Mouse (Mus musculus) activated CD4-positive, CD25-positive, alpha-beta regulatory T cell, adult 4 months (primary cell): ENCODE results near the gene Txlng. TPM values are rescaled to one million over a fixed set of nuclear protein-coding genes. Genes with fewer than 3 reads are reported as not detected.
A peak's percentile ranks its signal among the peaks of the same experiment; 100 is the strongest.
"Not testable (repeated sequence)": the region's sequence is repeated elsewhere in the genome, so short reads cannot be mapped to it uniquely, and the experiment has no call there.

Experiments used
- ATAC-seq: one replicate; pipeline ENCODE4 v1.8.0; 2017
- polyA plus RNA-seq, 2 experiments: library from polyadenylated mRNA; unstranded; fragments of 100-300 nt; shearing (Covaris generic); gene quantifications; one replicate each; pipeline ENCODE4 v1.2.1; 2017

Gene Txlng
- polyA plus RNA-seq = 10 to 100 TPM; 20.9 to 22.1 TPM

DNA sequence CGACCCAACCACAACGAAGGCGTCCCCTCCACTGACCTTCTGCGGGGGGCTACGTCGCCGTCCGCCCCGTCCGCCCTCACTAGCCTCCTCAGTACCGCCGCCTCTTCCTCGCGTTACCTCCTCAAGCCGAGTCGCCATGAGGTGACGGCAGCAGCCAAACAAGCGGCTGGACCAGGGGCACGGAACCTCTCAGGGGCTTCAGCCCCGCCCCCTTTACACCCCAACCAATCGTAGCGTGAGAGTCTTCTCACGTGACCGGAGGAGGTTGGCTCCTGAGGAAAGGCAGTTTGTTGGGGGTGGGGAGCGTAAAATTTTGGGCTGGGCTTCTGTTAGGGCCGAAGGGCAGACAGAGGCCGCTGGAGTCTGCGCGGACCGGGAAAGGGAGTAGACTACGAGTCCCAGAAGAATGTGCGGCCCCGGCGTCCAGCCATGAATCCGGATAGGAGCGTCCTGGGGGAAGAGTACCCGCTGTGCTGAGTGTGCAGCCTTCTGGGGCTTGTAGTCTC lies at the start of gene Txlng:
Gene Txlng, minus strand, starts transcription at position 252 of the 506 bp plus-strand sequence.
- peak; percentile 95 for ATAC-seq

DNA sequence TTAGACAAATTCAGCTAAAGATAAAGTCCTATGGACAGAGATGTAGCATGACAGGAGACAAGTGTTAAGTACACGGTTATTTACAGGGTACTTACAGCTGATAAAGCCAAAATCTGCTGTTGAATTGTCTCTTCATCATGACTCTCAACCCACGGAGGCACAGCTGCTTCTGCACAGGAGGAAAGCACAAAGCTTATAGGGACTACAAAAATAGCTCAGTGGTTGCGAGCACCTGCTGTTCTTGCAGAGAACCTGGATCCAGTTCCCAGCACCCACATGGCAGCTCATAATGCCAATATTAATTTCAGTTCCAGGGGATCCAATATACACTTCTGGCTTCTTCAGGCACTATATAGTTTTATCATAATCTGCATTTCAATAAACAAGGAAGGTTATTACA lies 49.0 kb upstream of the Txlng start:
- no peak for ATAC-seq

DNA sequence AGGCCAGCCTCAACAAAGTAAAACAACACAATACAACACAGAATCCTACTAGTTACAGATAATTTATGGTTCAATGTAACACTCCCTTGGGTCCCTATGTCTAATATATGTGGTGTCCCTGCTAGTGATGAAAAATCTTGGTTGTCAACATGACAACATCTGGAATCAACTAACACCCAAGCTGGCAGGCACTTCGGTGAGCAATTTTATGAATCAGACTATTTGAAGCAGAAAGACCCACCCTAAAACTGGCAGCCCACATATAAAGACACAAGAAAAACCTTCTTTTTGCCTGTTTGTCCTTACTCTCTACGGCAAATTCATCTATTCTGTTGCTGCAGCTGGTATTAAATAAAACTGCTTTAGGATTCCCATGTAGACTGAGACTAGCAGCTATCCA lies 44.5 kb upstream of the Txlng start:
- ATAC-seq = no peak

DNA sequence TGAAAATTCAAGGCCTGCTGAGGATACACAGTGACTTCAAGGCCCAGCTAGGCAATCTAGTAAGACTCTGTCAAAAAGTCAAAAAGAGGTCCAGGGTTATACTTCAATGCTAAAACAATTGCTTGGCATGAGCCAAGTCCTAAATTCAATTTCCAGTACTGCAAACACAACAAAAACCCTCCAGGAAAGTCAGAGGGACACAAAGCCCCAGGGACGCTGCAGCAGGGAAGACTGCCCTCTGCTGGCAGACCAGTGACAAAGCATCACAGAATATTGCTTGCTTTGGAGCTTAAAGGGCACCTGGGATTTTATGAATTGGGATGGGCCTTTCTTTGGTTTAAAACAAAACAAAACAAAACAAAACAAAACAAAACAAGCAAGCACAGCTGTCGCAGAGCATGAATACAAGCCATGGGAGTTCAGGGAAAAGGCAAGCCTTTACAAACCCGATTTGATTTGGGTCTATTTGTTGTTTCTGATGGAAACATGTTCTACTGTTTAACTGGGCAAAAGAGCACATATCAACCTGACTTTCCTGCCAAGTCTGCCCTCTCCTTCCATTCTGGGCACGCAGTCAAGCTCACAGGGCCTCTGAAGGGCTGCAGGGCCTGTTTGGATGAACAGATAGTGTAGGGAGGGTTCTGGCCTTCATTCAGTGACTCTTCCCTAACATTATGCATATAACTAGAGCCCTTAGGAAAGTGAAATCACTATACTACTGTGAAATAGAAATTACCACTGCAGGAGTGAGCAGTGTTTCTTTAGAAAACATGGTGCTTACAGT lies 42.7 kb upstream of the Txlng start:
- ATAC-seq = no peak

DNA sequence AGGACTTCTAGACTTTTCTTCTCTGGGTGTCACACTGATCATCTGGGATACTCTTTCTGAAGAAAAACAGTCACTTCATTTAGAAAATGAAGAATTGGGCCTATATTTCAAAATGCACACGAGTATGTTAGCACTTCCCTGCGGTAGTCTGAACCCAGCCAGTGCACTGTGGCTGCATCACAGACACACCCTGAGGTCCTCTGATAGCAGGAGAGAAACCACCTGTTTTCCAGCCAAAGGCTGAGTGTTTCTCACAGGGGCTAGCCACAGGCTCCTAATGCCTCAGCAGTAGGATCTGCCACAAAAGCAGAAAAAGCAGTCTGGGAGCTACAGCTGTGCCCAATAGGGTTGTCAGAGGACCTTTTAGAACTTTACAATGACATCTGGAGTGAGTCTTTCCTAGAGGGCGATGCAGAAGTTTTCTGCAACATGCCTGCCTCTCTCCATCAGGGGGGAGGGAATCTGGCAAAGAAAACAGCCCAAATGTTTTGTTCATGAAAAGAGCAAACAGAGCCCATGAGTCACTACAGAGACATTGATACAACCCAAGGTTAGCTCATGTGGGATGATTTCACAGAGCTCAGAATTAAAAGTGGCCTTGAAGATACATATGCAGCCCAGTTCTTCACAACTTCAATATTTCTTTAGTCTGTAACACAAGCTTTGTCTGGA lies 39.2 kb upstream of the Txlng start:
- no peak for ATAC-seq

DNA sequence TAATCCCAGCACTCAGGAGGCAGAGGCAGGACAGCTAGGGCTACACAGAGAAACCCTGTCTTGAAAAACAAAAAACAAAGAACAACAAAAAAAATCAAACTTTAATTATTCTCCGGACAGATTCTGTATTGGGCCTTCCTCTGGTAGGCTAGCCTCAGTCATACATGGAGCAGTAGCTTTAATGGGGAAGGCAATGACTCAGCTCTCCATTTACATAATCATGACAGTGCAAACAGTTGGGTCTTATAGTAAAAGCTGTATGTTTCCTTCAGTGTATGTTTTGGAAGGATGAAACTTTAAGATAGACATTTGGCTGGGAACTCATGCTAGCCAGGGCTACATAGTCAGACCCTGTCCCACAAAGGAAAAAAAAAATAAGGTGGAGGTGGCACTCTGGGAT lies 19.4 kb upstream of the Txlng start:
- ATAC-seq = no peak

DNA sequence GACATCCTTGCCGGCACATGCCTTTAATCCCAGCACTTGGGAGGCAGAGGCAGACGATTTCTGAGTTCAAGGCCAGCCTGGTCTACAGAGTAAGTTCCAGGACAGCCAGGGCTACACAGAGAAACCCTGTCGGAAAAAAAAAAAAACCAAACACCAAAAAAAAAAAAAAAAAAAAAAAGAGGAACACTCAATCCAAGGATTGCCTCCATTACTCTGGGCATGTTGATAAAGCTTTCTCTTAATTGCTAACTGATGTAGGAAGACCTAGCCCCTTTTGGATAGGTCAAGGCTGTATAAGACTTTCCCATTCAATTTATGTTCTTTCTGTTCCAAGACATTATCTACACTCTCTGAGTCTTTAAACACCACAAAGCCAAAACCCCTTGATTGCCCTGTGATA lies 16.3 kb upstream of the Txlng start:
- ATAC-seq = no peak

DNA sequence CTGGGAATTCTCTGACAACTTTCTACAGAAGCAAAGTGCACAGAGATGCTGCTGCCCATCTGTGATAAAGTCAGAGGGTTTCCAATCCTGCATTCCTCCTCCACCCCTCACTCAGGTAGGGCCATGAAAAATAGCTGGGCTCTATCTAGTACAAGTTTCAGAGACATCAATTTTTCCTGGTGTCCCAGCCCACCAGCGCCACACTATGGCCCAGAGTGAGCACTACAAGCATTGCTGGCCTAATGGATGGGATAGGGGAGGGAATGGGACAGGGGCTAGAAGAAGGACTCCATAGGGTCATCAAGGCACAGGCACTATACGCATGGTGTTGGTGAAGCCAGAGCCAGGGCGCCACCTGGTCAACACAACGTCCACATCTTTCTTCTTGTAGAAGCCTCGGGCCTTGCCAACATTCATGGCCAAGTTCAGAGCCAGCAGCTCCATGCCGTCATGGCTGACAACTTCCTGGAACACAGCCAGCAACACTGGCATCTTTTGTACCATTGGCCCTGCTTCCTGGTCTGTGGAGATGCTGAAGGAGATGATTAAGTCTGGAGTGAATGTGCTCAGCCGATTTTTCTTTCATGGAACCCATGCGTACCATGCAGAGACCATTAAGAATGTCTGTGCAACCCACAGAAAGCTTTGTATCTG lies 15.3 kb upstream of the Txlng start:
- no peak for ATAC-seq

DNA sequence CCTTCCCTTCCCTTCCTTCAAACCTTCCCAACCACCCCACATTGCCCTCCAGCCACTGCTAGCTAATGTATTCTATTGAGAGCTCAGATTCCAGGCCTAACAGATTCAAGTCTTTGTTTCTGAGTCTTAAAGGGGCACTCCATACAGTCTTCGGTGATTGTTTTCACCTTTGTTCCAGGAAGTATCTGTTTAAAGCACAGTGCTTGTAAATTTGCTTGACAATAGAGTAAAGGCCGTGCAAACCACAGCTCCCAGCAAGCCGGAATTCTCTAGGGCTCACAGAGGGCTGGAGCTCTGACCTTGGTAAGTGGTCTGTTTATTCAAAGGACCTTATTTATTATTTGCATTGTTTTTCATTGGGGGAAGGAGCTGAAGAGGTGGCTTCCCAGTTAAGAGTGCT lies 2.8 kb upstream of the Txlng start:
- no peak for ATAC-seq

DNA sequence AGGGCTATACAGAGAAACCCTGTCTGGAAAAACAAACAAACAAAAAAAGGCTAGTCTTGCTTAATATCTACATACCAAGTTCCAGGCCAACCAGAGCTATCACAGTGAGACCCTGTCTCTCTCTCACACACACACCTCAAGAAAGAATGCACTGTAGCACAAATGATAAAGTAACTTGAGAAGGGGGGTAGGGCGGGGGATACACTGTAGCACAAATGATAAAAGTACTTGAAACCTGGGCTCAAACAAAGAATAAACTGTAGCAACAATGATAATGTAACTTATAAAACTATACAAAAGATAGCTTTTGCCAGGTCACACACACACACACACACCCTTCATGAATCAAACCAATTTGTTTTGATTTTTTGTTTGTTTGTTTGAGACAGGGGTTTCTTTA lies 2.3 kb upstream of the Txlng start:
- no peak for ATAC-seq

DNA sequence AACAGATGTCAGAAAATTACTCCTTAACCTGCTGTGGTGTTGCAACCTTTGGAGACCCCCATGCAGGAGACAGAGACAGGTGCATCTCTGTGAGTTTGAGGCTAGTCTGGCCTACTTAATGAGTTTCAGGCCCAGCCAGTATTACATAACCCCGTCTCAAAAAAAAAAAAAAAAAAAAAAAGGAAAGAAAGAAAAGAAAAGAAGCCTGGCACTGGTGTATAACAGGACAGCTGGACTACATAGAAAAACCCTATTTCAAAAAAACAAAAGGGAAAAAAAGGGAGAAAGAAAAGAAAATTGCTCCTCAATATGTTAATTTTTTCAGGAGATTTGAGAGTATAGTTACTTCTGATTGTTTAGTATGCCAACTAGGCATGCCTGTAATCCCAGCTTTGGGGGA lies 1.8 kb upstream of the Txlng start:
- no peak for ATAC-seq

DNA sequence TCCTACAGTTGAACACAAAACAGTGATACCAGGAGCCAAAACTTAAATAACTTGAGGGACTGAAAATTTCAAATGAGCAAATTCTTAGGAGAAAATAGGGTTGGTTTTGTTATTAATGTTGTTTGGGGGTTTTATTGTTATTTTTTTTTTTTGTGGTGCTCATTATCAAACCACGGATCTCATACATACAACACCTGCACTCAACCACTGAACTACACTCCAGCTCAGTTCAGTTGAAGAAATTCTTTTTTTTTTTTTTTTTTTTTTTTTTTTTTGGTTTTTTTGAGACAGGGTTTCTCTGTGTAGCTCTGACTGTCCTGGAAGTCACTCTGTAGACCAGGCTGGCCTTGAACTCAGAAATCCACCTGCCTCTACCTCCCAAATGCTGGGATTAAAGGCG lies 1.1 kb upstream of the Txlng start:
- ATAC-seq = not testable (repeated sequence)

DNA sequence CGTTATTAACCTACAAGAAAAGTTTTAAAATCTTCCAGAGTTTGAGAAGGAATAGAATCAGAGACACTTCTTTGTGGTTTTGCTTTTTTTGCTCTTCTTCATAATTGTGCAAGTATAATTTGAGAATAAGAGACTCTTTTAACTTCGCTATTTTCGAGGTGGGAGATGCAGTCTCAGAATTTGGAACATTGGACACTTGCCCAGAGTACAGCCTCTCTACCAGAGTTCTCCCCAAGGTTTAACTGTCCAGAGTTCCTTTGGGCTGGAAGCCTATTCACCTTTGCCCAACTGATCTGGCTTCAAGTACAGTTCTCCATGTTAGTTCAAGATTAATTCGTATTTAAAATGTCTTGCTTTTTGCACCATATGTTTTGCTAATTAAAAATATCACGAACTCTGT lies 487 bp upstream of the Txlng start:
- no peak for ATAC-seq

DNA sequence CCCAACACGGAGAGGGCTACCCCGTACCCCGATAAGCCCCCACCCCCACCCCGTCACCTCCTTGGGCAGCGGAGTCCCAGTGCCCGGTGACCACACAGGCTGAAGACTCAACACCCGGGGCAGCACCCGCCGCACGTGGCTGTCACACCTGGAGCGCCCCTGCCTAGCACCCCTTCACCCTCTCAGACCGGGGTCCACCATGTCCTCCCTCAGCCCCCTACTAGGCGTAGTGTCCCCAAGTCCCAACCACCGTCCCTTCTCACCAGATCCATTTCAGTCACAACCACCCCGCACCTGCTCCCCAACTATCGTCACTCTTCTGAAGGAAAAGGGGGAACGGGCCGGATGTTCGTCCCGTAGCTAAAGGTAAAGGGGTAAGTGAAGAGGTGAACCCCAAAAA lies 471 bp downstream of the Txlng start:
- ATAC-seq = peak; percentile 14

DNA sequence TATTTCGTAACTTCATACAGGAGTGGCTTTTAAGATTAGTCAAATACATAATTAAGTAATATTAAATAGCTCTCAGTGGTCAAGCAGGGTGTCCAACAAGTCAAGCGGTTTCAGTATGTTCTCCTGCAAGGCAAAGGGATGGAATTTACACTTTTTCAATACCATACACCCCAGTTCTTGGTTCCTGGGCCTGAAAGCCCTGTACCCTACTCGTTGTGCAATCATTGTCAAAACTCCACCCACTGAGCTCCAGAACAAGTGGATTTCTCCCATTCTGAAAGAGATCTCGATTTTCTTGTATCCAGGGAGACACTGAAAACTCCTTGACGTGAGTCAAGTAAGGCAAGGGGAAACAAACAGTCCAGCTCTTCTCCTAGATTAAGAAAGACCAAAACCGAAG lies 1.2 kb downstream of the Txlng start:
- ATAC-seq = no peak

DNA sequence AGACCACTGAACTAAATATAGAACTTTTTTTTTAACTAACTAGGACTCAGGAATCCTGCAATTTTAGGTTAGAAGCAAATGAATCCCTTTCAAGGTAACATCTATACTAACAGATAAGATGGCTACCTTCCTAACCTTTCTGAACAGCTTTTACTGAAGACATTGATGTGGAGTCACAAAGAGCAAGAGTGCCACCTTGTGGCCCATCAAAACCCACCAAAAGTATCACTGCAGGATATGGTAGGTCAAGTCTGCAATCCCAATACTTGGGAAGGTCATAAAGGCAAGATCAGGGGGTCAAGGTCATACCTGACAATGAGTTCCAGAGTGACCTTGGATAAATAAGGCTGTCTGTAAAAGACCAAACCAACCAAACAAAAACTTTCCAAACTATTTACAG lies 28.9 kb downstream of the Txlng start:
- peak; percentile 49 for ATAC-seq

DNA sequence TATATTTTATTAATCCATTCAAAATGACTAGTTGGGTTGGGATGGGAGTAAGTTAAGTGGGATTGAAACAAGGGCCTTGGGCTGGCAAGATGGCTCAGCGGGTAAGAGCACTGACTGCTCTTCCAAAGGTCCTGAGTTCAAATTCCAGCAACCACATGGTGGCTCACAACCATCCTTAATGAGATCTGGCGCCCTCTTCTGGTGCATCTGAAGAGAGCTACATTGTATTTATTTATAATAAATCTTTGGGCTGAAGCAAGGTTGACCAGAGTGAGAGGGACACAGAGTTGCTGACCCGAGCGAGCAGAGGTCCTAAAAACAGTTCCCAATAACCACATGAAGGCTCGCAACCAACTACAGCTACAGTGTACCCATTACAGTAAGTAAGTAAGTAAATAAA lies 37.9 kb downstream of the Txlng start:
- not testable (repeated sequence) for ATAC-seq

DNA sequence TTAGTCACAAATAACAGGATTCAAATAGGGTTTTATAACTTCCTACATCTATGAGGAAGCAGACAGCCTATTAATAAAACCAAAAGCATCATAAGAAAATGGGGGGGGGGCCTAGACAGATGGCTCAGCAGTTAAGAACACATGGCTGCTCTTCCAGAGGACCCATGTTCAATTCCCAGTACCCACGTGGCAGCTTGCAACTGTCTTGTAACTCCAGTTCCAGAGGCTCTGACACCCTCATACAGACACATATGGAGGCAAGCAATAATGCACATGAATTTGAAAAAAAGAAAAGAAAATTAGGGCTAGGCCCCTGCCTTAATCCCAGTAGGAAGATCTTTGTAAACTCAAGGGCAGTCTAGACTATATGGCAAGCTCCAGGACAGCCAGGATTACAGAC lies 40.9 kb downstream of the Txlng start:
- no peak for ATAC-seq

DNA sequence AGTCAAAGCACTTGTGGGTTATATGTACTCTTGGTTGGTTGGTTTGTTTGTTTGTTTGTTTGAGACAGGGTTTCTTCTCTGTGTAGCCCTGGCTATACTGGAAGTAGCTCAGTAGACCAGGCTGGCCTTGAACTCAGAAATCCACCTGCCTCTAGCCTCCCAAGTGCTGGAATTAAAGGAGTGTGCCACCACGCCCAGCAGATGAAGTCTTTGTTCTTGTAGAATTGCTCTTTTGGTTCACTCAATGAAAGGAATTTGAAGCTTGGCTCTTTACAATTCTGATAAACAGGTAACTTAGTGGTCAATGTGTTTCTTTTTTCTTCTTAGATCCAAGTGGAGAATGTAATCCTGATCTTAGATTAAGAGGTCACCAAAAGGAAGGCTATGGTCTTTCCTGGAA lies 58.5 kb downstream of the Txlng start:
- no peak for ATAC-seq

DNA sequence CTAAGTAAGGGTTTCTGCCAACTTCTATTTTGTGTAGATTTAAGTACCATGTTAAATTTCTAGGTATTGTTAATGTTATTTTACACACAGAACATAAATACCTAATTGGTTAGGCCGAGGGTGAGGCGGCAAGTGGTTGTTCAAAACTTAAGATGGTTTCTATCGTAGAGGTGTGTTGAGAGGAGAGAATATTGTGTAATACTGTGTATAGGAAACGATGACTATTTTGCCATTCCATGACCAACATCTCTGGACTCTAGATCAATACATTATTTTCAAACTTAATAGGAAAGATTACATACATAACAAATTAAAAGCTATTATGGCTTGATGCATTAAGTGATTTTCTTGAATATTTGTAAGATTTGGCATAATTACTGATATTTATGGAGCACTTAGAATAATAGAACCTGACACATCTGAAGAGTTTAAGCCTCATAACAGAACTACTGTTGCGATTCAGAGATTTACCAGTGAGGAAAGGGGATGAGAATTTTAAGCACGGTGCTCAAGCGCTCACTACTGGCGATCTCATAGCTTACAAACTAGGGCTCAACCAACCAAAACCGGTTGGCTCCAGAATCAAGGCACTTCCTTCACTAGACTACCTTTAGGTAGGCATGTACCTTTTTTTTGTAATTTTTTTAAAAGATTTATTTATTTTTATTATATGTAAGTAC lies 67.4 kb downstream of the Txlng start:
- ATAC-seq = no peak

DNA sequence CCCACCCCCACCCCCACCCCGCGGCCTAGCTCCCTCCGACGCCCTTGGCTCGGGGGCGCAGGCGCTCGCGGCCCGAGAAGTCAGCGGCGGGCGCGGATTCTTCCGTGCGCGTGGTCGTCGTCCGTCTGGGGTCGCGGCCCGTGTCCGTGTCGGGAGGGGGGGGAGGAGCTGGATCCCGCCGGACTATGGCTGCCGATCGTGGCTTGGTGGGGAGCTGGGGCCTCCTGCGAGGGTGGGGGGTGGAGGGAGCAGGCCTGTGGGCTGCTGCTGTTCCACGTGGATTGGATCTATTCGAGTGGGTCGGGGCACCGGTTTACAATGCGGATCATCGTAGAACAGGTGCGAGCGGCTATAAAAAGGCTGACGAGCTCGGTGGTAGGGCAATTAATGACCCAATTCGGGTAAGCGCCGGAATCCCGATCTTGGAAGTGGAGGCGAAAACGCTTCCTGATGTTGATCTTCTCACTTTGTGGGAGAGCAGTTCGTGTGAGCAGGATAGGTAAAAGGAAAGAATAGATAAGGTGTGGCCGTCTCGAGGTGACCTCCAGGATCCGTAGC lies 68.2 kb downstream of the Txlng start:
- no peak for ATAC-seq

DNA sequence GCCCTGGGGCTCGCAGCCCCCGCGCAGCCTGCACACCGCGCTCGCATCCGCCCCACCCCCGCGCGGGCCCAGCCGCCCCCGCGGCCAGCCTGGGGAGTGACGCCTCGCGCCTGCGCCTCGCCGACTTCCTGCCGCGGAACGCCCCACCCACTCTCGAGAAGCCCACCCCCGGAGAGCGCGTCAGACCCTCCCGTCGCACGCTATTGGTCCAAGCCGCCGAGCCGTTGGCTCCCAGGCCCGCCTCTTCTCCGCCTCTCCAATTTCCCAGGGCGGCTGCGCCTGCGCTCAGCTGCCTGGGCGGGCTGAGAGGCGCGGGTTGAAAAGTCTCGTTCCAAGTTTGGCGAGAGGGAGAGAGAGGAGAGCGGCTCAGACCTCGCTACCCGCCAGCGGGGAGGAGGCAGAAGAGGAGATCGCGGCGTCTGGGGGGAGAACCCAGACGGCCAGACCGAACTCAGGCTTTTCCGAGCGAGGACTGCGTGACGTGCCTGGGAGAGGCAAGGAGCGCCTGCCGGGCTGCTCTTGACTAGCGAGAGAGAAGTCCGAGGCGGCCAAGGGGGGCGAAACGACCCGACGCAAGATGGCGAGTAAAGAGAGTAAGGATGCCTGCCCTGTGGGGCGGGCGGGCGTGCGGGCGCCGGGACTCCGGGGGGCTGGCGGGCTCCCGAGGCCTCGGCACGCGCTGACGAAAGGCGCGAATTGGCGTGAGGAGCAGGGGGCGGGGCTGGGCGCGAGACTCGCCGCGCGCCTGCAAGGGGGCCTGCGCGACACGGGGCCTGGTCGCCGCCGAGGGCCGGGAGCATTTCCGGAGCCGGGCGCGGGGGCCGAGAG lies 68.9 kb downstream of the Txlng start, which contains the start of gene Rbbp7:
Gene Rbbp7, plus strand, starts transcription at position 288 of the 828 bp plus-strand sequence.
- peak; percentile 84 for ATAC-seq
